Mouse (Mus musculus) brain, adult 2 months (tissue): ENCODE results near the gene Clic6.

Experiments used
- DNase-seq: peaks from one replicate; pipeline ENCODE4 v3.0.0; 2011; ENCODE audit warnings: low read depth, low spot score

Clic6 gene

DNA sequence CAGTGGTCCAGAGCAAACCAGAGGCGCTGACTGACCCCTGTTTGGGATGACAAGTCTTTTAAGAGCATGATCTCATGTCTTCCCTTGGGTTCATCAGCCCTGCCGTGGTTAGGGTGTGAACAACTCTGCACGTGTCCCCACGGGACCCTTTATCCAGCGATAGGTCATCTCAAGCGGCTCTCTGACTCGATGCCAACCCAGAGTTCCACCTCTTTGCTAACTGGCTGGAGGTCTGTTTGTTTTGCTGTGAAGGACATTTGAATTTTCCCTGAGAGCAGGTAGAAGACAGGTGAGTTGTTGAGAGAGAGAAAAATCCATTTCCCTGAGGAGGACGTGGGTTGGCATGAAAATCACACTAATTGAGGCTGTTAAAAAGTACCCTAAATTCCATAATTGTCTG is 37.8 kb downstream of the Clic6 start:
- no peak for DNase-seq

DNA sequence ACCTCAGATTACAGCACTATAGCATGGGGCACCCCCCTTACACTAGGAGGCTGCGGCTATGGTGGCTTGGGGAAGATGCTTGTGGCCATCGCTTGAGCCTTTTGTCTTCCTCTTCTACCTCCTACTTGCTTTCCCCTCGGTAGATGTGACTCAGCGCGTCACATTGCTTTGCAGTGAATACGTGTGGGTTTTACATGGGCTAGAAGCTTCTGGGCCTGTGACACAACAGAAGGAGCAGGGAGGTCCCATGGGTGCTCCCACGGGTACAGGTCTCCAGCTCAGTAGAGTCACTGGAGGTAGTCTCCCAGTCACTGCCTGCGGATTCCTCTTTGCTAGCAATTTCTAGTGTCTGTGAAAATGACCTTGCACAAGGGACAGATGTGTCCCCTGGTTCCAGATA is 39.1 kb downstream of the Clic6 start:
- DNase-seq = peak; percentile 64

DNA sequence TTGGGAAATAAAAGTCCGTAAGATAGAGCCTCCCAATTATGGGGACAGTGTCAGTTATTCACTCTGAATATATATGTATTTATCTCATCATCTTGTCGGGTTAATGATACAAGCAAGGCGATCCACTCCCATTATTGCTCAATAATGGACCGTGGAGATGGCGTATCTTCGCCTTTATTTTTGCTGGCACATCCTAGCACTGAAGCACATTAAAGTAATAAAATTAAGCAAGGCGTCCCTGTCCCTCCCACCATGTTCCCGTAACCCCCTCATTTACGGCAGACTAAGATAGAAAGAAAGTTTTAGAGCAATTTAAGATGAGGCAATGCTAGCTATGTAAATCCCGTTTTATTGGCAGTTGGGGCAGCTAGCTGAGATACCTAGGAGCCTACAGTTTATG is 40.4 kb downstream of the Clic6 start:
- no peak for DNase-seq

DNA sequence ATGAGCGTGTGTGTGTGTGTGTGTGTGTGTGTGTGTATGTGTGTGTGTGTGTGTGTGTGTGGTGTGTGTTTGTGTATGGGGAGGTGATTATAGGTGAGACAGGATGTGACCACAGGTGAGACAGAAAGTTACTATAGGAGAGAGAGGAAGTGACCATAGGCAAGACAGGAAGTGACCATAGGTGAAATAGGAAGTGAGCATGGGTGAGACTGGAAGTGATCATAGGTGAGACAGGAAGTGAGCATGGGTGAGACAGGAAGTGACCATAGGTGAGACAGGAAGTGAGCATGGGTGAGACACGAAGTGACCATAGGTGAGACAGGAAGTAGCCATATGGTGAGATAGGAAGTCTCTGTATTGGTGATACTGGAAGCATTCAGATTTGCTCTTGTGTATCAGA is 49.7 kb downstream of the Clic6 start:
- DNase-seq = no peak

DNA sequence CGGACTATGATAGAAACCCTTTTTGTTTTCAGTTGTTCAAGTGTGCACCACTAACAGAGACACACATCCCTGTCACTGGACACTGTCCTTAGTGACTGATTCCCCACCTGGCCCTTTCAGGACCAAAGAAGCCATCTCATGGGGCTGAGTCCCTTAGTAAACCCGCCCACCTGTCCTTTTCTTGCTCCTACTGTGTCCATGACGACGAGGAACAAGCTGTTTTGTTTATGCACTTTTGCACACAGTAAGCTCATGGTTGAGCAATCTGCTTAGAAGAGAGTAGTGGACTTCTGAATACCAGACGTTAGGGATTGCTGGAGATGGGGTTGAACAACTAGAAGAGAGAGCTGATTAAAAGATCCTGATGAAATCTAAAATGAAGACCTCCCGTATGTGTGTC is 52.8 kb downstream of the Clic6 start:
- DNase-seq = no peak

DNA sequence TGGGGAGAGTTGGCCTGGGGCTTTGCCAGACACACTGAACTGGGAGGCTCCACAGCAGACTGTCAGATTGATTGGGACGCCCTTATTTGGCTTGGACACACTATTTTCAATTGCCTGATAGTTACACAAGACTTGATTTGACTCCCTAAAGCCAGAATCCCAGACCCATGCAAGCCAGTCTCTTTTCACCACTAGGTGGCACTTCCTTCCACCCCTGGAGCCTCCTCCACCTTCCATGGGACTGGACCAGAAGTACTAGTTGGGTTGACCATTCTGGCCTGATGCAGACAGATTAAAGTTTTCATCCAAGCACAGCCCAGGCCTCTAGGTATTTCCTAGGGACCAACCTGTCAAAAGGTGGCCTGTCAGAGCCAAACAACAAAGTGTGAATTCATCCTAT is 58.7 kb downstream of the Clic6 start:
- DNase-seq = peak; percentile 53

DNA sequence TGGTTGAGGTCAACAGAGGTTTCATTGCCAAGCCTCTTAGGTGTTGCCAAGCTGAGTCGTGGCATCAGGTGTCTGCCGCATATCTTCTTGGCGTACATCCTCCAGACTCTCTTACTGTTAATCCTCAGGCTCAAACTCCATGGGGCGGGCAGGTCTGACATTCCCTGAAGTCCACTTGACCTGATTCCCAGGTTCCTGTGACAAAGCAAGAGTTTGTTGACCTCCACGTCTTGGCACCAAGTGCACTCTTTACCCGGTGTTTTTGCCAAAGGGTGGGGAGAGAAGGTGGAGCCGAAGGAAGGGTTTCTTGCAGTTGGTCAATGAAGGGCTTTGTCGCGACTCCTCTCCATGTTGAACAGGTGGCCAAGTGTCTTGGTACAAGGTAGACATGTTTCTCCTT is 63.1 kb downstream of the Clic6 start:
- DNase-seq = no peak

DNA sequence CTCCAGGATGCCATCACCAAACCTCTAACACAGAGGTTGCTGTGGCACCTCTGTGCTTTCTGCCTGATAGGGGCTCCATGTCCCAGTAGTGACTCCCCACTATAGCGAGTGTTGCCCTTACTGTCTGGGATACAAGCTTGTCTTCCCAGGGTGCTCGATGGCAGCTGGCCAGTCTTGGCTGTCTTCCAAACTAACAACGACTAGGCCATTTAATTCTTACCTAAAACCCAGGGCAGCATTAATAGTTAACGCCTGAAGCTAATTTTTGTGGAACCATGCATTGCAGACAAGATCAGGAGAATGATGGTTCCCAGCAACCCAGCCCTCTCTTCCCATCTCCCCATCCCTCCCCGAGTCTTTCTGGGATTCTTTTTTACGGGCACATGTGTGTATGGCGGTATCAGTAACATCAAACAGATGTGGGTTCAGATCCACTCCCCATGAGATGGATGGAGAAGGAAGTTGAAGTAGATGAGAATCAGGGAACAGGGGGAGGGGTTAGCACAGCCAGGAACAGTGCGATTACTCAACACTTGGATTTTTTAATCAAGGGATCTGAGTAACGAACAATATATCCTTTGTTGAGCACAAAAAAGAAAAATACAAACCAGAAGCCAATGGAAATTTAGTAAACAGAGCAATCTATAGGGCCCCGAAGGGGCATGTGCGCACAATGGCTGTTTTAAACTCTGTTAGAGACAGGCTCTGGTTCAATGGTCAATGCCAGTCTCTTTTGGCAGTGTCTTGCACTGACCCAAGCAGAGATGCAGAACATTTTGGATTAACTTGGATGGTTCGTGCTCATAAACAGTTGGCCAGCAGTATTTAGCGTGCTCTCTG is 66.0 kb downstream of the Clic6 start:
- DNase-seq = no peak

DNA sequence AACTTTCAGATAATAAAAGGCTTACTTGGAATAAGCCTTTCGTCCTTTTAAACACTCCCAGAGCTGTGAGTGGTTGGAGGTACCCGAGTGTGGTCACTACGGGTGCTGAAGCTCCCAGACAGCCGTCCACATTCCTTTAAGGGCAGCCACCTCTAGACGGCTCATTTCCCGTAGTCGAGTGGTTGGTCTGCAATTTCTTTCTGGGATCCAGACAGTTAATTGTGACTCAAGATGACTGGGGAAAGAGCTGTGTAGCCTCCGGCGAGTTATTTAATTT is 66.5 kb downstream of the Clic6 start:
- no peak for DNase-seq

DNA sequence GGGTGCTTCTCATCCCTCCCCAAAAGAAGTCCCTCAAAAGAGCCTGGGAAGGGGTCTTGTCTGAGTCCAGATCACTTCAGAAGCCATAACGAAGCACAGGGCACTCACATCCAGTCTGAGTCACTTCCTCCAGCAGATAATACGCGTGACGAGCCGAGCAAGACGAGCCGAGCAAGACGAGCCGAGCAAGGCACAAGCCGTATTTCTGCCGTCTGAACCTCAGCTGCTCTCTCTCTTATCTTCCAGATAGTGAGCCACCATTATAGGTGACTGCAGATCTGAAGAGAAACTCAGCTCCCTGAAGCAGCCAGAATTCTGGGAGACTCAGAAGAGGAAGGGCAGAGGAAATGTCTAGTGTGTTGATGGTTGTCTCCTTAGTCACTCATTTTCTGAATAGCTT is 67.3 kb downstream of the Clic6 start:
- DNase-seq = no peak

DNA sequence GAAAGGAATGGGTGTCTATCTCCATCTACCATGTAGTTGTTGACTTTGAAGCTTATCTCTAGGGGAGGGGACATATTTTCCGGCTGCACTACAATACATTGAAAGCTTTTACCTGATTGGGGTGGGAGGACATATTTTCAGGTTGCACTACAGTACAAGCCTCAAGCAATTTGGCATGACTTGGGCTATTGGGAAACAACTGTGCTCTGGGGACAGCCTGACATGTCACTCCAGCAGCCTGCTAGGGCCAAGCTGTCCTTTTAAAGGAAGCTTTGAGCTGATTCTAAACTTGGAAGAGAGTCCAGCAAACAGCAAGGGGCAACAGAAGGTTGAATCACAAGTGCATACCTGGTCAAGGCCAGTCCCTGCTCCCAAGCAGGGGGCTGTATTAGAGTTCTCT is 69.5 kb downstream of the Clic6 start:
- no peak for DNase-seq

DNA sequence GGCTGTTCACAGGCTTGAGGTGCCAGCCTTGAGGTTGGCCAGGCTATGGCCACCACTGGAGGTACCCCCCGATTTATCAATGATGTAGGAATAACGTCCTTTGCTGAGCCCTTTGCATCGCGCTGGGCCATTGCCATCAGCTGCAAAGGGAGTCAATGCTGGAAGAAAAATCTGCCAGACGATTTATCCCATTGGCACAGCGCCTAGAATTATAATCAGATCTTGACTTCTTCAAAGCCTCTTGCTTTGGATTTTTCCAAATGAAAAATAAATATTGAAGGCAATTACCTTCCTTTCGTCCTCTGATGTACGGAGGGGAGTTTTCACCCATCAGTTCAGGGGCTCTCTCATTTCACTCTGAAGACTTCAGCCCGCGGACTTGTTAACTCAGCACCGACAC is 79.8 kb downstream of the Clic6 start:
- peak; percentile 15 for DNase-seq

DNA sequence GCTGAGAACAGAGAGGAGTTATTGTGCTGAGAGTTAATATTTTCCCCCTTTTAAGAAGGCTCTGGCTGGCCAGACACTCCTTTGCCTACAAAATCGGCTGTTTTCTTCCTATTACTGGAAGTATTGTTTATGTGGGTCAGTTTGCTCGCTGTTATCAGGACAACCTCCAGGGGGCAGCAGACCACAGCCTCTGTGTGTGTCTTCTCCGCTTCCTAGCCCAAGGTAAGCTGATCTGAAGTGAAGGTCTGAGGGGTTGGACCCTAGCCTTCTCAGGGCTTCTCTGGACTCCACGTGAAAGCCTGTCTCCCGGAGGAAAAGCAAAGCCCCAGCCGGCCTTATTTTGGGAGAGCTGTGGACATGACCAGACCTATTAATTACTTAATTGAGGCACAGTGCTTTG is 80.2 kb downstream of the Clic6 start:
- DNase-seq = peak; percentile 82

DNA sequence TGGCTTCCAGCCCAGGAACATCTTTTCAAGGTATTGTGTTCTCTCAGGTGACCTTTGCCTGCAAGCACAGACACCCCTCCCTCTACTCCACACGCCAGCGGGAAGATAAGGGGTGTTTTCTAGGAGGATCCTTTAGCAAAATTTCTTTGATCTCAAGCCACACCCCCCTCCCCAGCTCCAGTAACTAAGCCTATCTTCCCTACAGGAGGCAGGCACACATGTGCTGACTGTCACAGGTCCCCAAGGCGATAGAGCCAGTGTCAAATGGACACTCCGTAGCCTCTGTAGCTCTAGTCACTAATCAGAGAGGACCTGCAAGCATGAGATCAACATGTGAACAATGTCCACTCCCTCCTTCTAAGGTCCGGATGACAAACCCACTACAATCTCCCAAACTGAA is 80.6 kb downstream of the Clic6 start:
- no peak for DNase-seq

DNA sequence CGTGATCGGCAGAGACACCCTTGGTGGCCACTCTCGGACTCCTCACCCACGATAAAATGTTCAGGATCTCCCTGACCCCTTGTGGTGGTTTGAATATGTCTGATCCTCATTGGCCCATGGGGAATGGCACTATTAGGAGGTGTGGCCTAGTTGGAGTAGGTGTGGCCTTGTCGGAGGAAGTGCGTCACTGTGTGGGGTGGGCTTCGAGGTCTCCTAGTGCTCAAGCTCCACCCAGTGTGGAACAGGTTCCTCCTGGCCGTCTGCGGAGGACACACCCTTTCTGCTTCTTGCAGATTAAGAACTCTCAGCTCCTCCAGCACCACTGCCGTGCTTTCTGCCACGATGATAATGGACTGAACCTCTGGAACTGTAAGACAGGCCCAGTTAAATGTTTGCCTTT is 85.7 kb downstream of the Clic6 start:
- no peak for DNase-seq

DNA sequence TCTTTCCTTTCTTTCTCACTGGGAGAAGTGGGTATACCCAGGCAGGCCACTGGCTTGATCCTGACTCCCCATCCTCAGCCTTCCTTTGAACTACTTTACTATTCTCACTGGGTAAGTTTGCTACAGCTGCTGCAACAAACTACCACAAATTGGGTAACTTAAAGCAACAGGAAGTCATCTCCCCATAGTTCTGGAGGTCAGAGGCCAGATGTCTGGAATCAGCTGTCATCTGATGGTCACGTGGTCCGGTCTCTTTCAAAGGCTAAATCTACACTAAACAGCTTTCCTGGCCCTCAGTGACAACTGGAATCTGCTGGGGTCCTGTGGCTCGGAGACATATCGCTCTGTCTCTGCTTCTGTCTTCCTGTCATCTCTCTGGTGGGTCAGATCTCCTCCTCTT is 87.7 kb downstream of the Clic6 start:
- DNase-seq = no peak

DNA sequence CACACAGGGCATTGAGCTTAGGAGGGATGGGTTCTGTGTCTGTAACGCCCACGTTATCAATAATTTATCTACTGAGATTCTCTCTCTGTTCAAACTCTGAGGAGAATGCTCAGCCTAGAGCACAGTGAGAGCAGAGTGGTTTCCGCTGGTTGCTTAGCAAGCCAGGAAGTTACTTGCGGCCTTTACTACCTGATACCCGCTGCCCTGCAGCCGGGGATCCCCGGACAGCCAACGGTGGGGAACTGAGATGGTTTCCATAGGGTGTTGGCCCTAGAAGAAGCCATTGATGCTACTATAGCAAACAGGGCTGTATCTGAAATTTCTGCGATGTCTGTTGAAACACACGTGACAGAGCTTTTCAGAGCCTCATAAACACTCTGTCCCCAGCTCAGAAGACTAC is 90.3 kb downstream of the Clic6 start:
- DNase-seq = no peak

DNA sequence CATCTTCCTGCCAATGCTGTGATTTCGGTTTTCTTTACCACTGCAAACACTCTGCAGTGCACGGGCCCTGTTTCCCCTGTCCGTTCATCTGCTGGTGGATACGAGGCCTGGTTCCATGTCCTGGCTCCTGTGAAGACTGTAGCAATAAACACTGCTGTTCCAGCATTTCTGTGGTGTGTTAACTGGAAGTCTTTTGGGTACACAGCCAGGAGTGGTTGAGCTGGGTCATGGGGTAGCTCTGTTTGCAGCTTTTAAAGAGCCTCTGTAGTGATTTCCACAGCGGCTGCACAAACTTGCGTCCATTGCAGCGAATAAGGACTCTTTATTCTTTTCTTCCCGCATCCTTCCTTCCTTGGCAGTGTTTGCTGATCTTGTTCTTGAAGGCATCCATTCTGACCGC is 91.8 kb downstream of the Clic6 start:
- DNase-seq = no peak

DNA sequence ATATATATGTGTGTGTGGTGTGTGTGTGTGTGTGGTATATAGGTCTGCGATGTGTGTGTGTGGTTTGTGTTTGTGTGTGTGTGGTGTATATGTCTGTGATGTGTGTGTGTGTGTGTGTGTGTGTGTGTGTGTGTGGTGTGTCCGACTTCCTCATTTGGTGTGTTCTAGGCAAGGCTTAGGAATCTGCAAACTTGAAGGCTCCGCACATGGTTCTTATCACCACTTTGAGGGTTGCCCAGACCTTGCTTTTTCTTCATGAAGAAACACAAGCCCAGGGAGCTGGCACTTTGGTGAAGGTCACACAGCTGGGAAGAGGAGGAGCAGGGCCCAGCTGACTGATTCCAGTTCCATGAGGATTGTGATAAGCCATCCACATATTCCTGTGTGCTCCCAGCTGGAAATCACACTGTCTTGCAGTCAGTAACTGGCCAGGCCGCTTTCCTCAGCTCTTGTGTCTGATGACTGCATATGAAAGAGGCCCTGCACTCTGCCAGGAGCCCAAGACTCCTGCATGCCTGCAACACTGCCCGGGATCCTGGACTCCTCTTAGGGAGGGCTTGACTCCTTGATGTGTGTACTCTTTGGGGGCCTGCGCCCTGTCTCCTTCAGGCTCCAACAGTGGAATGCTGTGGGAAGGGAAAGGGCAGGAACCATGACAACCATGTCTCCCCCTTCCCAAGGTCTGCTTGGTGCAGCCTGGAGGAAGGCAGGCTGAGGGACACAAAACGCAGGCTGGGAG is 93.5 kb downstream of the Clic6 start:
- DNase-seq = no peak

DNA sequence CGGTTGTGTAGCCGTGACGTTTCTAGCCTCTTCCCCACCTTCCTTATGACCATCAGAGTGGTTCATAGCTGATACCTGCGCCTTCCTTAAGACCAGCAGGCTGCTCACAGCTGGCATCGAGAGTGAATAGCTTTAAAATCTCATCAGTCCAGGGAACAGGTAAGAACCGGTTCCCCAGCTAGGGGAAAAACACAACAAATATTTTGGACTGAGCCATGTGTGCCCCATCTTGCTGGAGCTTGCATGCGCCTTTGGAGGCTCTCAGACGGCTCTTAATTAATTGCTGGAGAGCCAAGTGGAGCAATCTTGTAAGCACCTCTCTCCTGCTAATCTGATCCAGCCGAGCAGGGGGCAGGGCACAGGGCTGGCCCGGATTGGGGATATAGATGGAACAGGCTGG is 95.4 kb downstream of the Clic6 start:
- no peak for DNase-seq

DNA sequence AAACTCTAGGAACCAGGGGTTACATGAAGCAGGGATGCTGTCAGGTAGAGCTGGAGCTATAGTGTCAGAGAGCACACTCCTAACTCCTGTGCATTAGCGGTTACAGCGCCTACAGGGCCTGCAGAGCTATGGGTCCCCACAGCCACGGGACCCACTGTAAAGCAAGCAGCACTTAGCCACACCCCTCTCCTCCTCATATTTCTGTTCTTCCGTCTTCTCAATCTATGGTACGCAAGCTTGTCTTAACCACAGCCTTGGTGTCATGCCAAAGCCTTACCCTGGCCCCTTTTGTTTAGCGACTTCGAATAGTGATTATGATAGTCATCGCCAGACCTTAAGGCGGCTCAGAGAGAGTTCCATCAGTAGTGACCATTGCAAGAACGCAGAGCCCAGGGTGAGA is 96.2 kb downstream of the Clic6 start:
- DNase-seq = no peak

DNA sequence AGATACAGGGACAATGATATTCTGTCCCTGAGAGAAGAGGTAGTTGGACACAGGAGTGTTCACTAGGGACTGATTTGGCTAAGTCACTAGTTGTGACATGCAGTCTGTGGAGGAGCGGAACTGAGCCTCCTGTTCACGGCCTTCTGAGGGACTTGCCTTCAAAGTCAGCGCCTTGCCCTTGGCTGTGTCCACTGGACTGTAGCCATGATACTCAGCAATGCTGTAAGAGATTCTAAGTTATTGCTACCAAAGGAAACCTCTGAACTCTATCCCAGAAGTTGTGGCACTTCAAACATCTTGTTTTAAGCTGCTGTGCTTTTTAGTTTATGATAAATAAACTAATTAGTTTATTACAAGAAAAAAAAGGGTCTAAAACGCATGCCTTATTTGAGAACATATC is 102.3 kb downstream of the Clic6 start:
- DNase-seq = no peak
